Mouse (Mus musculus): ENCODE results near the gene Cep72. TPM values are rescaled to one million over a fixed set of nuclear protein-coding genes. Genes with fewer than 3 reads are reported as not detected.

Cep72 gene
- 24.6 and 26.1 TPM in 2 replicates for polyA plus RNA-seq (2014; fragmentation: Nextera tagmentation; extraction: Ambion mirVana)

GRCm38 (mm10) chr13:74061613-74062377, at the start of gene Cep72:
Cep72 (minus strand) TSS chr13:74062299.
- H3K9me3 ChIP-seq (ENCODE audit: control insufficient read depth, low read length) = no peaks in the 10 kb centered on the region
- peak; percentile 99 for ATAC-seq (replicated peaks; ENCODE audit: low FRiP score)

GRCm38 (mm10) chr13:74107410-74107809, 45.3 kb upstream of the Cep72 start:
- Histone ChIP-seq H3K27ac (ENCODE audit: low read depth, low read length) (no peak overlapping the region), H3K9ac (ENCODE audit: low read length) (no peak overlapping the region), H3K4me2 (ENCODE audit: low read depth, low read length, severe bottlenecking) (no peak overlapping the region), H3K4me3 (ENCODE audit: low read depth, low read length) (no peak overlapping the region), H3K4me1 (replicated peaks; ENCODE audit: control insufficient read depth, insufficient read depth, low read length) (no peaks in the 10 kb centered on the region; the same call in 1 of the 2 replicates), H3K27me3 (ENCODE audit: control insufficient read depth, insufficient read depth, low read length) (no peaks in the 10 kb centered on the region), H3K36me3 (ENCODE audit: control insufficient read depth, insufficient read depth, low read length) (no peaks in the 10 kb centered on the region), H3K9me3 (ENCODE audit: control insufficient read depth, low read length) (no peaks in the 10 kb centered on the region)
- WGBS = 87% methylated on average over 2 of the region's 2 CpGs
- no peak for ATAC-seq (replicated peaks; ENCODE audit: low FRiP score)
- no peak for DNase-seq (ENCODE audit: low spot score)

More at GRCm38 (mm10) chr13:74061613-74062377, at the start of gene Cep72:
- WGBS = 4% methylated on average over 48 of the region's 48 CpGs
- Histone ChIP-seq H3K36me3 (ENCODE audit: control insufficient read depth, insufficient read depth, low read length) (no peaks in the 10 kb centered on the region), H3K27me3 (ENCODE audit: control insufficient read depth, insufficient read depth, low read length) (no peaks in the 10 kb centered on the region), H3K4me3 (ENCODE audit: low read depth, low read length) (peak within 1 kb of the TSS; percentile 84), H3K4me1 (replicated peaks; ENCODE audit: control insufficient read depth, insufficient read depth, low read length) (no peaks in the 10 kb centered on the region), H3K9ac (ENCODE audit: low read length) (peak within 1 kb of the TSS; percentile 90), H3K4me2 (ENCODE audit: low read depth, low read length, severe bottlenecking) (peak within 1 kb of the TSS; percentile 56), H3K27ac (ENCODE audit: low read depth, low read length) (peak within 1 kb of the TSS; percentile 69)
- DNase-seq (ENCODE audit: low spot score) = peak; percentile 97

GRCm38 (mm10) chr13:74104417-74104816, 42.3 kb upstream of the Cep72 start:
- no peak for DNase-seq (ENCODE audit: low spot score)
- no peak overlapping the region for H3K4me2 ChIP-seq (ENCODE audit: low read depth, low read length, severe bottlenecking)

GRCm38 (mm10) chr13:74102831-74103582, 40.9 kb upstream of the Cep72 start:
- DNase-seq (ENCODE audit: low spot score) = no peak
- ATAC-seq (replicated peaks; ENCODE audit: low FRiP score) = no peak
- 79% methylated on average over 4 of the region's 4 CpGs for WGBS
- Histone ChIP-seq H3K4me1 (replicated peaks; ENCODE audit: control insufficient read depth, insufficient read depth, low read length) (no peaks in the 10 kb centered on the region), H3K27me3 (ENCODE audit: control insufficient read depth, insufficient read depth, low read length) (no peaks in the 10 kb centered on the region), H3K4me2 (ENCODE audit: low read depth, low read length, severe bottlenecking) (no peak overlapping the region), H3K9ac (ENCODE audit: low read length) (no peak overlapping the region), H3K4me3 (ENCODE audit: low read depth, low read length) (no peak overlapping the region), H3K9me3 (ENCODE audit: control insufficient read depth, low read length) (no peaks in the 10 kb centered on the region), H3K36me3 (ENCODE audit: control insufficient read depth, insufficient read depth, low read length) (no peaks in the 10 kb centered on the region), H3K27ac (ENCODE audit: low read depth, low read length) (no peak overlapping the region)

More at GRCm38 (mm10) chr13:74104417-74104816, 42.3 kb upstream of the Cep72 start:
- no peak overlapping the region for H3K27ac ChIP-seq (ENCODE audit: low read depth, low read length)
- no peak overlapping the region for H3K9ac ChIP-seq (ENCODE audit: low read length)
- H3K4me3 ChIP-seq (ENCODE audit: low read depth, low read length) = no peak overlapping the region
- no peak for ATAC-seq (replicated peaks; ENCODE audit: low FRiP score)
- H3K36me3 ChIP-seq (ENCODE audit: control insufficient read depth, insufficient read depth, low read length) = no peaks in the 10 kb centered on the region
- 88% methylated on average over 7 of the region's 7 CpGs for WGBS
- no peaks in the 10 kb centered on the region for H3K4me1 ChIP-seq (replicated peaks; ENCODE audit: control insufficient read depth, insufficient read depth, low read length)
- no peaks in the 10 kb centered on the region for H3K27me3 ChIP-seq (ENCODE audit: control insufficient read depth, insufficient read depth, low read length)
- H3K9me3 ChIP-seq (ENCODE audit: control insufficient read depth, low read length) = no peaks in the 10 kb centered on the region

- ATAC-seq (replicated peaks; ENCODE audit: low FRiP score) (no peak), DNase-seq (ENCODE audit: low spot score) (no peak)
- Histone ChIP-seq H3K4me1 (replicated peaks; ENCODE audit: control insufficient read depth, insufficient read depth, low read length) (no peaks in the 10 kb centered on the region), H3K9me3 (ENCODE audit: control insufficient read depth, low read length) (no peaks in the 10 kb centered on the region), H3K9ac (ENCODE audit: low read length) (no peak overlapping the region), H3K27me3 (ENCODE audit: control insufficient read depth, insufficient read depth, low read length) (no peaks in the 10 kb centered on the region), H3K4me2 (ENCODE audit: low read depth, low read length, severe bottlenecking) (no peak overlapping the region), H3K27ac (ENCODE audit: low read depth, low read length) (no peak overlapping the region), H3K36me3 (ENCODE audit: control insufficient read depth, insufficient read depth, low read length) (no peaks in the 10 kb centered on the region), H3K4me3 (ENCODE audit: low read depth, low read length) (no peak overlapping the region)
- 87% methylated on average over 8 of the region's 8 CpGs for WGBS
Measured at GRCm38 (mm10) chr13:74102108-74102830, 40.2 kb upstream of the Cep72 start.

GRCm38 (mm10) chr13:74098913-74099312, 36.8 kb upstream of the Cep72 start:
- WGBS = 86% methylated on average over 6 of the region's 6 CpGs
- no peak overlapping the region for H3K4me2 ChIP-seq (ENCODE audit: low read depth, low read length, severe bottlenecking)
- H3K9ac ChIP-seq (ENCODE audit: low read length) = no peak overlapping the region
- no peaks in the 10 kb centered on the region for H3K27me3 ChIP-seq (ENCODE audit: control insufficient read depth, insufficient read depth, low read length)
- H3K36me3 ChIP-seq (ENCODE audit: control insufficient read depth, insufficient read depth, low read length) = no peaks in the 10 kb centered on the region
- no peaks in the 10 kb centered on the region for H3K4me1 ChIP-seq (replicated peaks; ENCODE audit: control insufficient read depth, insufficient read depth, low read length)
- DNase-seq (ENCODE audit: low spot score) = no peak
- H3K4me3 ChIP-seq (ENCODE audit: low read depth, low read length) = no peak overlapping the region
- H3K27ac ChIP-seq (ENCODE audit: low read depth, low read length) = no peak overlapping the region
- ATAC-seq (replicated peaks; ENCODE audit: low FRiP score) = no peak
- no peaks in the 10 kb centered on the region for H3K9me3 ChIP-seq (ENCODE audit: control insufficient read depth, low read length)

GRCm38 (mm10) chr13:74096715-74097363, 34.7 kb upstream of the Cep72 start:
- Histone ChIP-seq H3K9ac (ENCODE audit: low read length) (no peak overlapping the region), H3K4me2 (ENCODE audit: low read depth, low read length, severe bottlenecking) (no peak overlapping the region), H3K27me3 (ENCODE audit: control insufficient read depth, insufficient read depth, low read length) (no peaks in the 10 kb centered on the region), H3K4me1 (replicated peaks; ENCODE audit: control insufficient read depth, insufficient read depth, low read length) (no peaks in the 10 kb centered on the region), H3K4me3 (ENCODE audit: low read depth, low read length) (no peak overlapping the region), H3K27ac (ENCODE audit: low read depth, low read length) (no peak overlapping the region), H3K9me3 (ENCODE audit: control insufficient read depth, low read length) (no peaks in the 10 kb centered on the region), H3K36me3 (ENCODE audit: control insufficient read depth, insufficient read depth, low read length) (no peaks in the 10 kb centered on the region)
- no peak; the same call in 1 of the 2 replicates for ATAC-seq (replicated peaks; ENCODE audit: low FRiP score)
- DNase-seq (ENCODE audit: low spot score) = peak; percentile 73
- WGBS = 42% methylated on average over 2 of the region's 2 CpGs

- 82% methylated on average over 2 of the region's 2 CpGs for WGBS
Measured at GRCm38 (mm10) chr13:74095936-74096335, 33.8 kb upstream of the Cep72 start.

More at GRCm38 (mm10) chr13:74095936-74096335, 33.8 kb upstream of the Cep72 start:
- no peak for DNase-seq (ENCODE audit: low spot score)
- Histone ChIP-seq H3K4me2 (ENCODE audit: low read depth, low read length, severe bottlenecking) (no peak overlapping the region), H3K27me3 (ENCODE audit: control insufficient read depth, insufficient read depth, low read length) (no peaks in the 10 kb centered on the region), H3K27ac (ENCODE audit: low read depth, low read length) (no peak overlapping the region), H3K4me3 (ENCODE audit: low read depth, low read length) (no peak overlapping the region), H3K9me3 (ENCODE audit: control insufficient read depth, low read length) (no peaks in the 10 kb centered on the region), H3K4me1 (replicated peaks; ENCODE audit: control insufficient read depth, insufficient read depth, low read length) (no peaks in the 10 kb centered on the region), H3K9ac (ENCODE audit: low read length) (no peak overlapping the region), H3K36me3 (ENCODE audit: control insufficient read depth, insufficient read depth, low read length) (no peaks in the 10 kb centered on the region)
- no peak for ATAC-seq (replicated peaks; ENCODE audit: low FRiP score)

All from forebrain, embryonic 11.5 days (tissue).